Mouse (Mus musculus) CD4-positive naive resting alpha-beta T cell, adult 57 days (primary cell): ENCODE data around the gene Mtss1l. TPM values are rescaled to one million over a fixed set of nuclear protein-coding genes. Genes with fewer than 3 reads are reported as not detected.

Experiments
- total RNA-seq: library from RNA; stranded (reverse); gene quantifications from one replicate; pipeline ENCODE4 v1.2.4, GENCODE M21; 2023

Mtss1l gene
- 4.2 TPM for total RNA-seq

DNA sequence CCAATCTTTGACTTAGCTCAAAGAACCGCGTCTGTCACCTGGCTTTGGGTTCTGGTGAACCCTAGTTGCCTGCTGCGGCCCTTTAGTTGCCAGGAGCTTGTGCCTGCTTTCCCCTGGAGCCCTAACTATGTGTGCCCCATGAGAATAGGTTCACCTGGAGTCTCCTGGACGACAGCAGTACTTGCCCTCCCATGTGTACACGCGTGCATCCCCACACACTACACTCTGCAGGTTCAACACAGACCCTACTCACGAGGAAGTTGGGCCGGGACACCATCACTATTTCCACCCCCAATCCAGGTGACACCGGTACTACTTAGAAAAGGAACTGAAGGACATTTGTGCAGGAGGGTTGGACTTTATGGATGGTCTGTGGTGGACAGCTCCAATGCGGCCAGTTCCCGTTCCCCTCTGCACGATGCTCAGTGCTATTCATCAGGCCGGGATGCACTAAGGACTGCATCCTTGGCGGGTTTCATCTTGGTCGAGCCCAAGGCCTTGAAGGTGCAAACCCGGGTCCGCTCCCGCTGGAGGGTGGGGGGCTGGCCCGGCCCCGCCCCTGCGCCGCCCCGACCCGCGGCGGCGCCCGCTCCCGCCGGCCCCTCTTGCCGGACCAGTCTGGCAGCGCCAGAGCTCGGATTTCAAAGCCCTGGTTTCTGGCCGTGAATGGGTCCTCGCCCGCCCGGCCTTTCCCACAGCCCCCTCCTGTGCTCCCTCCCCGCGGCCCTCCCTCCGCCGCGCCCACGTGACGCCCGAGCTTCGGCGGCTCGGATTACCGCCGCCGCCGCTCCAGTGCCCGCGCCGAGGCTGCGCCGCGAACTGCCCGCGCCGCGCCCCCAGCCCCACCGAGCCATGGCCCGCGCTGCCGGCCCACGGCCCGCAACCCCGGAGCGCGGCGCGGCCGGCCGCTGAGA lies at the start of gene Mtss1l:
Gene Mtss1l (plus strand): TSS at position 792 of the 914 bp plus-strand sequence.

Other genes starting within 250 kb of the Mtss1l start
- 54.7 TPM for gene Vac14, start 102.9 kb upstream of the Mtss1l start, total RNA-seq
- 1.1 TPM for gene Il34, start 84.4 kb downstream of the Mtss1l start, total RNA-seq
- gene Cog4, start 125.1 kb downstream of the Mtss1l start, total RNA-seq = 61.2 TPM
- gene Sf3b3, start 125.3 kb downstream of the Mtss1l start, total RNA-seq = 171 TPM
- 11.4 TPM for gene Fuk, start 181.0 kb downstream of the Mtss1l start, total RNA-seq
- gene St3gal2, start 198.4 kb downstream of the Mtss1l start, total RNA-seq = 12.4 TPM